Mouse (Mus musculus) midbrain, postnatal 0 days (tissue): ENCODE results near the gene Crls1. TPM values are rescaled to one million over a fixed set of nuclear protein-coding genes. Genes with fewer than 3 reads are reported as not detected.

Source experiments
- ATAC-seq: fragments of 200-750 bp; cut with Nextera tagmentation; 2 replicates; pipeline ENCODE4 v1.8.0; 2017; ENCODE audit warnings: moderate number of reproducible peaks, mild to moderate bottlenecking, moderate TSS enrichment, moderate library complexity; ENCODE audit not compliant: low FRiP score
- DNase-seq: peaks from one replicate; pipeline ENCODE4 v3.0.0-alpha.2; 2015; ENCODE audit warnings: low spot score
- H3K27ac ChIP-seq: fragments of 300-500 bp; sonication (generic); 2 replicates; pipeline ENCODE4 v1.5.1; 2014; ENCODE audit warnings: low read depth, mild to moderate bottlenecking, low read length, mixed read lengths
- H3K27me3 ChIP-seq: fragments of 300-500 bp; sonication (generic); 2 replicates; pipeline ENCODE4 v1.6.1; 2014; ENCODE audit warnings: low read length, control low read depth, mixed read lengths; ENCODE audit not compliant: insufficient read depth
- H3K36me3 ChIP-seq: fragments of 300-500 bp; sonication (generic); 2 replicates; pipeline ENCODE4 v1.6.1; 2014; ENCODE audit warnings: low read length, control low read depth, mixed read lengths; ENCODE audit not compliant: insufficient read depth
- H3K4me1 ChIP-seq: fragments of 300-500 bp; sonication (generic); 2 replicates; pipeline ENCODE4 v1.6.1; 2014; ENCODE audit warnings: mild to moderate bottlenecking, control low read depth, antibody characterized with exemption, low read length, mixed read lengths; ENCODE audit not compliant: insufficient read depth
- H3K4me2 ChIP-seq: fragments of 300-500 bp; sonication (generic); 2 replicates; pipeline ENCODE4 v1.6.1; 2014; ENCODE audit warnings: low read depth, mild to moderate bottlenecking, low read length, mixed read lengths; ENCODE audit not compliant: poor library complexity, severe bottlenecking
- H3K4me3 ChIP-seq: fragments of 300-500 bp; sonication (generic); 2 replicates; pipeline ENCODE4 v1.5.1; 2014; ENCODE audit warnings: low read depth, mild to moderate bottlenecking, low read length, moderate library complexity
- H3K9ac ChIP-seq: fragments of 300-500 bp; sonication (generic); replicated peaks from 2 replicates; pipeline ENCODE4 v1.6.1; 2014; ENCODE audit warnings: mild to moderate bottlenecking, low read length, moderate library complexity, mixed read lengths; ENCODE audit not compliant: poor library complexity, severe bottlenecking
- H3K9me3 ChIP-seq: fragments of 300-500 bp; sonication (generic); 2 replicates; pipeline ENCODE4 v1.6.1; 2016; ENCODE audit warnings: low read length, control low read depth
- CTCF ChIP-seq: IDR thresholded peaks from 2 replicates; pipeline ENCODE4 v1.5.1; 2016; ENCODE audit warnings: antibody characterized with exemption, mild to moderate bottlenecking
- WGBS: fragments of 180-500 bp; shearing (Covaris S2); extraction: QIAGEN DNeasy Blood & Tissue Kit; methylation state at CpG from one replicate; pipeline ENCODE4 v1.1.7; 2014; 5-methylcytosine and 5-hydroxymethylcytosine counted together
- polyA plus RNA-seq: library from polyadenylated mRNA; unstranded; fragments of >200 nt; fragmentation: Nextera tagmentation; extraction: Ambion mirVana; gene quantifications from 2 replicates; pipeline ENCODE4 v1.2.1, GENCODE M21; 2015
- total RNA-seq: library from RNA; depleted of rRNA; stranded (reverse); fragments of >200 nt; gene quantifications from 2 replicates; pipeline ENCODE4 v1.2.3, GENCODE M21; 2014

The Crls1 gene
- total and polyA plus RNA-seq, 2 experiments from 2014 or later = 19.7 to 53.9 TPM

DNA sequence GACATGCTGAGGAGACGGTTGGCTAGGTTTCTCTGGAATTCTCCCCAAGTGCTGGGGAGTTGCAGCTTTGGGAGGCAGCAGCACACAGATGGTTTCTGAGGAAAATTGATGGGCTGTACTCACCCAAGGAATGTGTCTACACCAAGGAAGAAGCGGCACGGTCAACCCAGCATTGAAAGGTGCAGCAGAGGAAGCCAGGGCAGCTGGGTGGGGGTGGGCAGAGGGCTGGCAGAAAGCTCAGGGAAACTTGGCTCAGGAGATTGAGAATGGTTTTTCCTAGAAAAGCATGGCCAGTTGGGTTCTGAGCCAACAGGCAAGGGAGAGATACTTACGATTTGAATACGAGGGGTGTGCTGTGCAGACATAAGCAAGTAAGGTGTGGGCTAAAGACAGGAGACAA lies 47.4 kb downstream of the Crls1 start:
- Histone ChIP-seq H3K9ac (no peak overlapping the region), H3K36me3 (no peaks in the 10 kb centered on the region), H3K4me3 (no peak overlapping the region), H3K9me3 (no peaks in the 10 kb centered on the region), H3K4me1 (no peaks in the 10 kb centered on the region), H3K27ac (no peak overlapping the region), H3K4me2 (no peak overlapping the region), H3K27me3 (no peaks in the 10 kb centered on the region)
- WGBS = 85% methylated on average over 5 of the region's 5 CpGs
- DNase-seq = no peak
- no peak for TF ChIP-seq CTCF
- ATAC-seq = no peak

GRCm38 (mm10) chr2:132898211-132898610 lies 51.7 kb downstream of the Crls1 start:
- Histone ChIP-seq H3K4me1 (no peaks in the 10 kb centered on the region), H3K9me3 (no peaks in the 10 kb centered on the region), H3K27me3 (no peaks in the 10 kb centered on the region), H3K9ac (no peak overlapping the region), H3K27ac (no peak overlapping the region), H3K4me3 (no peak overlapping the region), H3K36me3 (no peaks in the 10 kb centered on the region), H3K4me2 (no peak overlapping the region)
- DNase-seq (no peak), ATAC-seq (no peak)
- no peak for TF ChIP-seq CTCF
- WGBS = 70% methylated on average over 1 of the region's 1 CpGs

DNA sequence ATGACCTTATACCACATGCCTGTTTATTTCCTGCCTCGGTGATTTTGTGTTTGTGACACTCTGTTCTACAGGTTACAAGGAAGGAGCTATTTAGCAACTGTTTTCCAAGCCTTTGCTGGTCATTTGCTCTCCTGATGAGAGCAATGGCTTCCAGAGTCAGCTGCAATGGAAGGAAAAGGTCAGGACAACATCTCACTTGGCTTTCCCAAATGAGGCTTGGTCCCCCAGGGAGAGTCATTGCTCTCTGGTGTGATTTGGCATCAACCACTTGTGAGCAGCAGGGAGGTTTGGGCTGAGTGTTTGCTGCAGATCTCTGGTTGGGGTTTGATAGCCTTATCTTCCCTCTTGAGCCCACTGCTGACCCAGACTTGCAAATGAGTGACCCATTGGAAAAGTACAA lies 54.1 kb downstream of the Crls1 start:
- DNase-seq (no peak), ATAC-seq (no peak)
- Histone ChIP-seq H3K9me3 (no peaks in the 10 kb centered on the region), H3K4me1 (no peaks in the 10 kb centered on the region), H3K4me2 (no peak overlapping the region), H3K36me3 (no peaks in the 10 kb centered on the region), H3K27ac (no peak overlapping the region), H3K4me3 (no peak overlapping the region), H3K27me3 (no peaks in the 10 kb centered on the region), H3K9ac (no peak overlapping the region)
- no peak for TF ChIP-seq CTCF
- WGBS = 84% methylated on average over 1 of the region's 1 CpGs

GRCm38 (mm10) chr2:132901636-132902035 lies 55.2 kb downstream of the Crls1 start:
- 59% methylated on average over 4 of the region's 4 CpGs for WGBS
- H3K4me1 ChIP-seq = no peaks in the 10 kb centered on the region
- no peak overlapping the region for H3K9ac ChIP-seq
- H3K36me3 ChIP-seq = no peaks in the 10 kb centered on the region
- no peak overlapping the region for H3K4me2 ChIP-seq
- H3K27ac ChIP-seq = no peak overlapping the region
- H3K9me3 ChIP-seq = no peaks in the 10 kb centered on the region
- H3K4me3 ChIP-seq = no peak overlapping the region
- DNase-seq (no peak), ATAC-seq (no peak)
- TF ChIP-seq CTCF = no peak
- no peaks in the 10 kb centered on the region for H3K27me3 ChIP-seq

GRCm38 (mm10) chr2:132902056-132902455 lies 55.6 kb downstream of the Crls1 start:
- H3K27ac ChIP-seq = no peak overlapping the region
- H3K4me1 ChIP-seq = no peaks in the 10 kb centered on the region
- H3K4me2 ChIP-seq = no peak overlapping the region
- 69% methylated on average over 3 of the region's 4 CpGs for WGBS
- H3K36me3 ChIP-seq = no peaks in the 10 kb centered on the region
- no peak for DNase-seq
- no peaks in the 10 kb centered on the region for H3K27me3 ChIP-seq
- no peak overlapping the region for H3K4me3 ChIP-seq
- TF ChIP-seq CTCF = no peak
- no peak overlapping the region for H3K9ac ChIP-seq
- H3K9me3 ChIP-seq = no peaks in the 10 kb centered on the region
- no peak for ATAC-seq

- no peaks in the 10 kb centered on the region for H3K27me3 ChIP-seq
- no peak overlapping the region for H3K4me2 ChIP-seq
- no peak overlapping the region for H3K27ac ChIP-seq
- ATAC-seq (no peak), DNase-seq (peak; percentile 77)
- 39% methylated on average over 3 of the region's 3 CpGs for WGBS
- H3K9me3 ChIP-seq = no peaks in the 10 kb centered on the region
- TF ChIP-seq CTCF = peak; percentile 71
- H3K4me3 ChIP-seq = no peak overlapping the region
- H3K4me1 ChIP-seq = no peaks in the 10 kb centered on the region
- no peaks in the 10 kb centered on the region for H3K36me3 ChIP-seq
- H3K9ac ChIP-seq = no peak overlapping the region
These were observed 57.0 kb downstream of the Crls1 start for GRCm38 (mm10) chr2:132903498-132903897.
